Mouse (Mus musculus) layer of hippocampus, postnatal 25 days (tissue): ENCODE measurements around the gene Myo1e. TPM values are rescaled to one million over a fixed set of nuclear protein-coding genes. Genes with fewer than 3 reads are reported as not detected.
"Not testable (repeated sequence)": the region's sequence is repeated elsewhere in the genome, so short reads cannot be mapped to it uniquely, and the experiment has no call there.

ENCODE experiments used
- DNase-seq, 2 experiments: peaks; one replicate each; pipeline ENCODE4 v3.0.0; 2022; ENCODE audit warnings: mixed read lengths in 2 of 2, low spot score in 1 of 2; ENCODE audit errors: extremely low spot score in 1 of 2
- total RNA-seq, 2 experiments: library from RNA; stranded (reverse); gene quantifications; 2 replicates each; pipeline ENCODE4 v1.2.3; 2021

Myo1e gene
- total RNA-seq, 2 experiments from 2014 or later = 8.9 TPM

- DNase-seq = no peak
Measured at GRCm38 (mm10) chr9:70249881-70250681, 42.9 kb downstream of the Myo1e start.

DNA sequence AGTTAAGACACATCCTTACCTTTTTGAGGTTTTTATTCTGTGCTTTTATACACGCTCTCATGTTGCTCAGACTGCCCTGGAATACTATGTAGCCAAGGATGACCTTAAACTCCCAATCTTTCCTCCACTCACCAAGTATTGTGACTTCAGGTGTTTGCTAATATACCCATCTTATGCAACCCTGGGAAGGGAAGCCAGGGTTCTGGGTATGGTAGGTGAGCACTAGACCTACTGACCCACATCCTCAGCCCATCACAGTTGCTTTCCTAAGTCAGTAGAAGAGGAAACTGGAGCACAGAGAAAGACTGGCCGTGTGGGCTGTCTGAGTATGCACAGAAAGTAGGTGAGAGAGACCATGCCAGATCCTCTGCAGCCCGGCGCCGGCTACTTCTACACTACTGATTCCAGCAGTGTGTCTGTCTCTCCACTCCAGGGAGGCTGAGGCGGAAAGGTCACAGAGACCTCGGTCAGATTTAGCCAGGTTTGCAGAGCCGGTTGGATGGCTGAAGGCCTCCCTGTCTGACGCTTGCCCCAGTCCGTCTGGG, 44.4 kb downstream of the Myo1e start:
- no peak for DNase-seq

DNA sequence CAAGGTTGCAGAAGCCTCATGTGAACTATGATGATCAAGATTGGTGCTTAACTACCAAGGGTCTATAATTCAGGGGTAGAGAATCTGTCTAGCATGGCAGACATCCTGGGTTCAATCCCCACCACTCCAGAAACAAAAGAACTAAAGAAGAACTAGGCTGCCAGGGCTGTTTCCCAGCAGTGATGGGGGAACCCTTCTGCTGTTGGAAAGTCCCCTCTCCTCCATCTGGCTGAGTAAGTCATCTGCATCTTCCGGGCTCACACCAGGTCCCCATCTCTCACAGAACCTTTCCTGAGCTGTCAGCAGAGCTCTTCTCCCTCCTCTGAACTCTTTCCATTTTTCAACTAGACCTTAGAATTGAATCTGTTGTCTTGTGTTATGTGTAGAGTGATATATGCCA, 45.9 kb downstream of the Myo1e start:
- no peak for DNase-seq

DNA sequence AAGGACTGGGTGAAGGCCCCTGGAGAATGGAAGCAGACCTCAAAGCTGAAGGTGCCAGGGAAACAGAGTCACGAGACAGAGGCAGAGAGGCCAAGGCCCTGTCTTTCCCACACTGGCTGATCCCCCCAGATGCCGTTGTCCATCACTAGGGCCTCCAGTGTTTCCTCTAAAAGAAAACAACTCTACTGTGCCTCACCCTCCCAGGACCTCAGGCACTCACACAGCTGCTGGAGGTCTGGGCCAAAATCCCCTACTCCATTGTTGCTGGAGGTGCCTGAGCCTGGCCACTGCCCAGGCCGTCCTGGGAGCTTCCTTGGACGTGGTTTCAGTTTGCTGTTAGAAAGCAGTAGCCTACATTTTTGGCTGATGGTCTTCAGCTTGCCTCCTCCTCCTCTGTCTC, 47.9 kb downstream of the Myo1e start:
- no peak for DNase-seq

GRCm38 (mm10) chr9:70256027-70256426, 48.9 kb downstream of the Myo1e start:
- DNase-seq = not testable (repeated sequence)

- DNase-seq = no peak
Measured at GRCm38 (mm10) chr9:70257289-70258101, 50.3 kb downstream of the Myo1e start.

- DNase-seq = no peak
Measured at GRCm38 (mm10) chr9:70260324-70260841, 53.2 kb downstream of the Myo1e start.

DNA sequence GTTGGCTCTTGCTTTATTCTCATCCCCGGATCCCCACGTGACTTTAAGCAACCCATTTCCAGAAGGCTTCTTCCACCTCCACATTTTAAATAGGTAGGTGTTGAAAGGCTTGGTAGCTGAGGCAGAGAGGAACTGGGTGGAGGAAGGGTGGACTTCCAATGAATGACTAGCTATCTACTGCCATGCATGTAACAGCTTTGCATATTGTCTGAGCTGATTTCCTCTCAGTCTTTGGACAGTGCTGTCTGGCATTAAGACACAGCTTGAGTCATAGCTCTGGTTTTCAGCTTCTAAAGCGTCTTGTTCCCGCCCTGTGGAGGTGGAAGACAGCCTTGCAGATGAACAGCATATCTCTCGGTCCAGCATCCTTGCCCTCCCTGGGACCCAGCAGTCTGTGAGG, 54.5 kb downstream of the Myo1e start:
- DNase-seq = no peak

DNA sequence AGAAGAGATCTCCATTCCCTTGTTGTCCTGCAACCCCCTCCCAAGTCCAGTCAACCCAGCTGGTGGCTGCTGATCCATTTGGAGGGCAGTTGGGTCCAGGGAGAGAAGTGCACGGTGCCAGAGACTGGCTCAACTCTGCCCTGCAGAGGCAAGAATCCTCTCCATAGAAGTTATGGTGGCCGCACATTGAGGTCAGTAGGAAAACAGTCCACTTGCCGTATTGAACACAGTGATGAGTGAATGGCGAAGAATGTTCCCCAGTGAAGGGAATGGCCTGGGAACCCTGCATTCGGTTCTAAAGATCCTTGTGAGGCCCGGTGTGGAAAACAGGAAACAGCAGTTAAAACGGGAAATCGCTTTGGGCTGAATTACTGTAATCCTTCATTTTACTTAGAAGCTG, 56.0 kb downstream of the Myo1e start:
- DNase-seq = no peak

DNA sequence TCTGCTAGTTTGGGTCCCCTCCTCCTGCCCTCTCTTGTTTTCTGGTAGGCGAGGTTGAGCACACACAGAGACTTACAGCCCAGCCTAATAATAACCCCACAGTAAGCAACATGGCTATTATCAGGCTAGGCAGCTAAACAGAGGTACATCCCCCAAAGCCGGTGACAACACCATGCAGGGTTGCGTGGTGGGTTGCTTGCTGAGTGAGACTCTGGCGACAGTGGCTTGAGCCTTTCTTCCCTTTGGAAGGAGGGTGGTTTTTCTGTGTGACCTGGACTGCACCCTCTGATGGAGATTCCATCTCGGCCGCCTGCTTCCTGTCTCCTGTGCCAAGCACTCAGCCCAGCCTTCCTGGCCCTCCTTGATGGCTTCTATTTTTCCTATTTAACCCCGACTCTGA, 56.6 kb downstream of the Myo1e start:
- DNase-seq = no peak

- DNase-seq = no peak
Measured at GRCm38 (mm10) chr9:70265513-70265912, 58.4 kb downstream of the Myo1e start.

- DNase-seq = no peak
Measured at GRCm38 (mm10) chr9:70266186-70266585, 59.0 kb downstream of the Myo1e start.

DNA sequence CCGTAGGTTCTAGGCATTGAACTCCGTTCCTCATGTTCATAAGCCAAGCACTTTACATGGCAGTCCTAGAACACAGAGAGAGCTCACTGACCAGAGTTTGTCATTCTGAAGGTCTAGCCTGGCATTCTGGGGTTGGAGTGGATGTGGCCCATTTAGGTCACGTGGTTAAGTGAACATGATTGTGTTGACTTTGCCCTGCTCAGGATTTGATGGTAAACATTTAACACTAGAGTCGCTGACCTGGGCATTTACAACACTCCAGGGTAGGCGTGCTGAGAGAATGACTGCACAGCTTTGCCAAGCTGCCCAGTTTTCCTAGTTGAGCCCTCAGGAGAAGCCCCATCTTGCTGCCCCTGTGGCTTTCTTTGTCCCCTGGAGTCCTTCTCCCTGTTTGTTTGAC, 60.0 kb downstream of the Myo1e start:
- no peak for DNase-seq

DNA sequence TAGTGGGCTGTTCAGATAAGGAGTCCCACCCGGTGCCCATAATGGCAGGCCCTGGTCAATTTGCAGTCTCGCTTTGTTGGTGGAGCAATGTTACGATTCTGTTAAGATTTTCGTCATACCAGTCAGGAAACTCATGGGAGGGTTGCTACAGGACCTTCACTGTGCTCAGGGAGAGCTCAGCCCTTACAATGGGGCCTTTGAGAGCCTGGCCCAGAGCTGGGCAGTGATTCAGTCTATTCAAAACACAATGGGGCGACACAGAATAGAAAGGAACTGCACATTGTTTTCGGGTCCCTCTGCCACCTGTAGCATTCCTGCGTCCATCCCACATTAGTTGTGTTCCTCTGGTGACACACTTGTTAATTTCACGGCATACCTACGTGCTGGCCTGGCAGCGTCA, 62.2 kb downstream of the Myo1e start:
- DNase-seq = no peak

GRCm38 (mm10) chr9:70270468-70270867, 63.3 kb downstream of the Myo1e start:
- DNase-seq = no peak

- DNase-seq = no peak
Measured at GRCm38 (mm10) chr9:70271137-70271536, 64.0 kb downstream of the Myo1e start.

- no peak for DNase-seq
Measured at GRCm38 (mm10) chr9:70271631-70272030, 64.5 kb downstream of the Myo1e start.

- no peak for DNase-seq
Measured at GRCm38 (mm10) chr9:70274071-70274470, 66.9 kb downstream of the Myo1e start.

- no peak for DNase-seq
Measured at GRCm38 (mm10) chr9:70274476-70274875, 67.3 kb downstream of the Myo1e start.

- no peak for DNase-seq
Measured at GRCm38 (mm10) chr9:70274887-70275555, 67.9 kb downstream of the Myo1e start.

DNA sequence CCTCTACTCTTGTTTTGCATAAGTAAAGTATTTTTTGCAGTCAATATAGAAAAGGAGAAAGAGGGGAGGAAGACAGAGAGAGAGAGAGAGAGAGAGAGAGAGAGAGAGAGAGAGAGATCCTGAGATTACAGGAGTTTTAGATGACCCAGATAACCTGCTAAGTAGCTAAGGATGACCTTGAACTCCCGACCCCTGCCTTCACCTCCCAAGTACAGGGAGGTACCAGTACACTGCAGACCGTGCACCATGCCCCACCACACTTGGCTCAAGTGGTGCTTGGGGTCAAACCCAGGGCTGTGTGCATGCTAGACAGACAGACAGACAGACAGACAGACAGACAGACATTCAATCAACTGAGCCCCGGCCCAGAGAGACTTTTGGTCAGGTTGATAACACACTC, 69.9 kb downstream of the Myo1e start:
- no peak for DNase-seq
